In genomic region chr14:48055861-48056260, GRCm38 (mm10) we compare ENCODE assay signal across 19 mouse cellular contexts.
"Had no signal": no experiment of that assay in that cellular context is flagged by ENCODE, and none has a peak within 500 bp of the region (broad histone marks: within the 10 kb centered on the region; RNA-seq: fewer than 3 reads in every experiment).

No protein-coding gene starts in this region.

- H3K36me3 ChIP-seq: midbrain, embryonic 10.5 days; midbrain, embryonic 12.5 days; neural tube, embryonic 13.5 days; neural tube, embryonic 15.5 days had no signal

- H3K4me2 ChIP-seq: lung, embryonic 14.5 days; midbrain, embryonic 12.5 days; neural tube, embryonic 13.5 days; neural tube, embryonic 15.5 days had no signal

- H3K9me3 ChIP-seq: midbrain, embryonic 10.5 days; midbrain, embryonic 12.5 days; neural tube, embryonic 15.5 days had no signal

- H3K27ac ChIP-seq: midbrain, embryonic 10.5 days; midbrain, embryonic 12.5 days; neural tube, embryonic 13.5 days; neural tube, embryonic 15.5 days had no signal

- H3K4me1 ChIP-seq: neural tube, embryonic 13.5 days had no signal

- H3K4me3 ChIP-seq: midbrain, embryonic 10.5 days; midbrain, embryonic 12.5 days; myocyte; neural tube, embryonic 13.5 days; neural tube, embryonic 15.5 days had no signal

- ATAC-seq: midbrain, embryonic 16.5 days had no signal

- DNase-seq: lung, adult 18-20 months; lung, embryonic 14.5 days; lung, postnatal 10 days; lung, postnatal 4 days; midbrain, embryonic 14.5 days; retina, postnatal 1 day; right cerebral cortex, adult 18-20 months; right cerebral cortex, postnatal 25 days; right cerebral cortex, postnatal 4 days; spleen, adult 18-20 months; thymus, adult 18-20 months; thymus, postnatal 14 days; thymus, postnatal 36 days had no signal

- H3K9ac ChIP-seq: lung, embryonic 14.5 days; midbrain, embryonic 12.5 days; neural tube, embryonic 13.5 days; neural tube, embryonic 15.5 days had no signal

- H3K27me3 ChIP-seq: midbrain, embryonic 12.5 days; neural tube, embryonic 13.5 days; neural tube, embryonic 15.5 days had no signal
